Mouse (Mus musculus) heart, embryonic 11.5 days (tissue): Measurements from ENCODE around the gene Otof. TPM values are rescaled to one million over a fixed set of nuclear protein-coding genes. Genes with fewer than 3 reads are reported as not detected.

Source experiments
- ATAC-seq: fragments of 200-750 bp; cut with Nextera tagmentation; replicated peaks from 2 replicates; pipeline ENCODE4 v1.8.0; 2017; ENCODE audit warnings: moderate library complexity; ENCODE audit not compliant: insufficient number of reproducible peaks, low FRiP score, low TSS enrichment
- H3K27ac ChIP-seq: fragments of 300-500 bp; sonication (generic); 2 replicates; pipeline ENCODE4 v1.5.1; 2014; ENCODE audit warnings: mild to moderate bottlenecking, low read depth, low read length
- H3K27me3 ChIP-seq: fragments of 300-500 bp; sonication (generic); 2 replicates; pipeline ENCODE4 v1.6.1; 2014; ENCODE audit warnings: mild to moderate bottlenecking, low read length, mixed read lengths; ENCODE audit not compliant: control insufficient read depth, insufficient read depth
- H3K36me3 ChIP-seq: fragments of 300-500 bp; sonication (generic); 2 replicates; pipeline ENCODE4 v1.6.1; 2014; ENCODE audit warnings: mild to moderate bottlenecking, low read length, moderate library complexity, mixed read lengths; ENCODE audit not compliant: control insufficient read depth, insufficient read depth
- H3K4me1 ChIP-seq: fragments of 300-500 bp; sonication (generic); 2 replicates; pipeline ENCODE4 v1.6.1; 2014; ENCODE audit warnings: low read length; ENCODE audit not compliant: control insufficient read depth, insufficient read depth
- H3K4me2 ChIP-seq: fragments of 300-500 bp; sonication (generic); 2 replicates; pipeline ENCODE4 v1.6.1; 2014; ENCODE audit warnings: mild to moderate bottlenecking, moderate library complexity
- H3K4me3 ChIP-seq: fragments of 300-500 bp; sonication (generic); 2 replicates; pipeline ENCODE4 v1.5.1; 2014; ENCODE audit warnings: low read depth, low read length
- H3K9ac ChIP-seq: fragments of 300-500 bp; sonication (generic); 2 replicates; pipeline ENCODE4 v1.6.1; 2014; ENCODE audit warnings: mild to moderate bottlenecking, low read depth, low read length, moderate library complexity
- H3K9me3 ChIP-seq: fragments of 300-500 bp; sonication (generic); replicated peaks from 2 replicates; pipeline ENCODE4 v1.6.1; 2016; ENCODE audit warnings: low read length; ENCODE audit not compliant: control insufficient read depth
- WGBS: fragments of 180-500 bp; shearing (Covaris S2); extraction: QIAGEN DNeasy Blood & Tissue Kit; methylation state at CpG from one replicate; pipeline ENCODE4 v1.1.7; 2014; ENCODE audit not compliant: insufficient replicate concordance; 5-methylcytosine and 5-hydroxymethylcytosine counted together
- polyA plus RNA-seq: library from polyadenylated mRNA; unstranded; fragments of >200 nt; fragmentation: Nextera tagmentation; extraction: Ambion mirVana; gene quantifications from 2 replicates; pipeline ENCODE4 v1.2.1, GENCODE M21; 2014

Otof gene
- polyA plus RNA-seq, 1 experiment from 2014 or later, result 0.13 TPM

DNA sequence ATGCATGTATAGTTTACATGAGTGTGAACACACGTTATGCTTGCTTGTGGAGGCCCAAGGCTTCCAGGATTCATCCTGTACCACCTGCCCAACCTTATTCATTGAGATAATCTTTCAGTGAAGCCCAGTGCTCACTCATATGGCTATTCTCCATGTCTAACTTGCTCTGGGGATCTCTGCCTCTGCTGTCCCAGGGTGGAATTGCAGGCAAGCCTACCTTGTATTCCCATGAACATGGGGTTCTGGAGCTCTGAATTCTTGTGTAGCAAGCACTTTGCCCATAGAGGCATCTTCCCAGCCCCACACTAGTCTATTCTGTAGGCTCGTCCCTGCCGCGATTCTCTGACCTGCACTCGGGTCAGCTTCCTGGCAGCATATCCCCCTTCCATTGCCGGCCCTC is 5.7 kb downstream of the Otof start:
- ATAC-seq, result no peak
- WGBS, result 42% methylated on average over 6 of the region's 6 CpGs

DNA sequence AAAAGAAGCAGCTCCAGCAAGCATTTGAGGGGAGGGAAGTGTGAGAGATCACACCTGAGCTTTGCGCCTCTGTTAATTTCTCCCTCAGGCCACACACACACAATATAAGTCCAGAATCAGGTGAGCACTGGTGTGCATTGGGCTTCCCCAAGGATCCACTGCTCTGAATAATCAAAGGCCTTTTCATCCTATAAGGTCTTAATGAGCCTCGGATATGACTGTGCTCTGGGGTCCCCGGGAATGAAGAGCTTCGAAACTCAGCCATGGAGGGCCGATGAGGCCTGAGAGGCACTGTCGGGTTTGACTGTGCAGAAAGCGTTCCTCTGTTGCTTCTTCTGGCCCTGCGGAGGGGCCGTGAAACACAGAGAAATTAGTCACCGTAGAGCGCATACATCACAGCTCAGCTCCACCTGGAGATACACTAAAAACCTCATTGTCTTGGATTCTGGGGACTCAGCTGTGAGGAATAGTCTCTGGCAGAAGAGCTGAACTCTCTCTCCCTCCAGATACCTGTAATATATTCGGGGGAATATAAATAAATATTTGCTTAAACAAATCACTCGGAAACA is 17.3 kb downstream of the Otof start:
- Histone ChIP-seq H3K4me1 (no peaks in the 10 kb centered on the region), H3K27me3 (peaks cover 3% of the 10 kb centered on the region; the same call in 1 of the 2 replicates), H3K9ac (no peak overlapping the region), H3K27ac (no peak overlapping the region), H3K36me3 (no peaks in the 10 kb centered on the region), H3K9me3 (no peaks in the 10 kb centered on the region), H3K4me3 (no peak overlapping the region), H3K4me2 (no peak overlapping the region)
- 81% methylated on average over 13 of the region's 13 CpGs for WGBS
- no peak for ATAC-seq

More for the DNA sequence above, 5.7 kb downstream of the Otof start:
- Histone ChIP-seq H3K27ac (no peak overlapping the region), H3K36me3 (no peaks in the 10 kb centered on the region), H3K4me1 (no peaks in the 10 kb centered on the region), H3K9me3 (no peaks in the 10 kb centered on the region), H3K27me3 (peaks cover 15% of the 10 kb centered on the region), H3K9ac (no peak overlapping the region), H3K4me2 (no peak overlapping the region), H3K4me3 (no peak overlapping the region)

DNA sequence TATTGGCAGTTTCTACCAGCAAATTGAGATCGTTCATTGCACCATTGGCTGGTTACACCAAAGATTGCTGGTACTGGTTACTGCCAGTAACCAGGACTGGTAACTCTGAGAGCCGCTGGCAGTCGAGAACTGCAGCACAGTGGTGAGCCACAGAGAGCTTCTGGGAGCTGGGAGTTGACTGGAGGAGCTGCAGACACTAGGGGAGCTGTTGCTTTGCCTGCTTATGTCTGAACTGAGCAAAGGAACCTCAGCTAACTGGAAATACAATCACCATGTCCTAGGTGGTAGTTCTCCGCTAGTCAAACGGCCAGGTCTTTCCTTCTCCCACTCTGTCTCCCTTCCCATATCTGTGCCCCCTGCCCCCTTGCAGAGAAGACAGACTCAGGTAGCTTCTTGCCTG is 19.5 kb downstream of the Otof start:
- peaks cover 3% of the 10 kb centered on the region; the same call in 1 of the 2 replicates for H3K27me3 ChIP-seq
- no peaks in the 10 kb centered on the region for H3K36me3 ChIP-seq
- ATAC-seq, result no peak
- H3K4me3 ChIP-seq, result no peak overlapping the region
- 60% methylated on average over 5 of the region's 5 CpGs for WGBS
- H3K4me1 ChIP-seq, result no peaks in the 10 kb centered on the region
- H3K27ac ChIP-seq, result no peak overlapping the region
- no peak overlapping the region for H3K9ac ChIP-seq
- H3K4me2 ChIP-seq, result no peak overlapping the region
- H3K9me3 ChIP-seq, result no peaks in the 10 kb centered on the region

DNA sequence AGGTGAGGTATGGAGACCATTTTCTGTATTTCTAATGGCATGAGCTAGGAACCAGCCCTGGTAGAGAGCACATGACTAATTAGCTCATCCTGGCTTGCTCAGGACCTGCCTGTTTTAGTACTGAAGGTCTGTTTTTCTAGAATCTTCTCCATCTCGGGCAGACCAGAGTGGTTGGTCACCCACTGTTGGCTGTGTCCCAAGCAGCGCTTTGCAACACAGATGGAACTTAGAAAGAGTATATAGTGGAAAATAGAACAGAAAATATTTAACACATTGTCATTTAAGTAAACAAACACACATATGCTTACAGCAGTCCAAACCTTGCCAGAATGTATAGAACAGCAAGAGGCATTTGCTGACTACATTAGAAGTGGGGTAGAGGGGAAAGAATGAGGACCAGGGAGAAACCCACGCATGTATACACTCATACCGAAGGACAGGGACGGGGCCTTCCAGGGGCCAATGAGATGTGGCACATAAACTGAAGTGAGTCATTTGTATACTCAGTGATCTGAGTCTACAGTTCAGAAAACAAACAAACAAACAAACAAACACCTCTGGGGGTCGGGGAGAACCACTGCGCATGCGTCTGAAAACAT is 21.3 kb downstream of the Otof start:
- no peak for ATAC-seq
- 80% methylated on average over 8 of the region's 8 CpGs for WGBS

DNA sequence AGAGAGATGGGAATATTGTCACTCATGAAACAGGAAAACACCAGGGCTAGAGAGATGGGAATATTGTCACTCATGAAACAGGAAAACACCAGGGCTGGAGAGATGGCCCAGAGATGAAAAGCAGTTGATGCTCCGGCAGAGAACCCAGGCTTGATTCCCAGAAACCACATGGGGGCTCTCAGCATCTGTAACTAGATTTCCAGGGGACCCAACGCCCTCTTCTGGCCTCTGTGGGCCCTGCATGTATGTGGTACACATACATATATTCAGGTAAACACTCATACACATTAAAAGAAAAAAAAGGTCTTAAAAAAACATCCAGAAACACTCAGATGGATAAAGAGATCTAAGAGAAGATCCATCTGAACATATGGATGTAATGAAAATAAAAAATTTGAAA is 22.8 kb downstream of the Otof start:
- Histone ChIP-seq H3K4me2 (no peak overlapping the region), H3K4me1 (no peaks in the 10 kb centered on the region), H3K36me3 (no peaks in the 10 kb centered on the region), H3K4me3 (no peak overlapping the region), H3K9me3 (no peaks in the 10 kb centered on the region), H3K9ac (no peak overlapping the region), H3K27me3 (peaks cover 3% of the 10 kb centered on the region; the same call in 1 of the 2 replicates), H3K27ac (no peak overlapping the region)
- ATAC-seq, result no peak
- WGBS, result 45% methylated on average over 2 of the region's 2 CpGs

More for the DNA sequence above, 21.3 kb downstream of the Otof start:
- H3K9ac ChIP-seq, result no peak overlapping the region
- no peak overlapping the region for H3K4me3 ChIP-seq
- no peaks in the 10 kb centered on the region for H3K36me3 ChIP-seq
- H3K27ac ChIP-seq, result no peak overlapping the region
- H3K9me3 ChIP-seq, result no peaks in the 10 kb centered on the region
- H3K4me2 ChIP-seq, result no peak overlapping the region
- peaks cover 3% of the 10 kb centered on the region; the same call in 1 of the 2 replicates for H3K27me3 ChIP-seq
- H3K4me1 ChIP-seq, result no peaks in the 10 kb centered on the region

DNA sequence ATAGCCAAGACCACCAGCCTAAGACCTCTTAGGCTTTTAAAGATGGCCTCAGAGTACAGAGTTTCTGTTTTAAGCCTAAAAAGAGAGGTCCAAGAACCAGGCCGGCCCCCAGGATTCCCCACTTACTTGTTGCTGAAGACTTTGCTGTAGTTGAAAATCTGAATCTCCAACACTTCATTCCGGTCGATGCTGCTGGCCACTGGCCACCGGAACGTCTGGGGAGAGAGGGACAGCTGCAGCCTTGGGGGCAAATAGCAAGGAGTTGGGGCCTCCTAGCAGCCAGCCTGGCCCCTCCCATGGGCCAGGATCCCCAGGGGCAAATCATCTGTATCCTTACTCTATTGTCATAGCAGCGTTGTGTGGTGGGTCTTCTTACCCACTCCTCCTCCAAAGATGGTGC is 34.3 kb downstream of the Otof start:
- Histone ChIP-seq H3K36me3 (no peaks in the 10 kb centered on the region), H3K9ac (no peak overlapping the region), H3K27ac (no peak overlapping the region), H3K27me3 (no peaks in the 10 kb centered on the region), H3K4me1 (peaks cover 6% of the 10 kb centered on the region; the same call in 1 of the 2 replicates), H3K9me3 (no peaks in the 10 kb centered on the region), H3K4me3 (no peak overlapping the region), H3K4me2 (no peak overlapping the region)
- WGBS, result 72% methylated on average over 6 of the region's 6 CpGs
- no peak for ATAC-seq

DNA sequence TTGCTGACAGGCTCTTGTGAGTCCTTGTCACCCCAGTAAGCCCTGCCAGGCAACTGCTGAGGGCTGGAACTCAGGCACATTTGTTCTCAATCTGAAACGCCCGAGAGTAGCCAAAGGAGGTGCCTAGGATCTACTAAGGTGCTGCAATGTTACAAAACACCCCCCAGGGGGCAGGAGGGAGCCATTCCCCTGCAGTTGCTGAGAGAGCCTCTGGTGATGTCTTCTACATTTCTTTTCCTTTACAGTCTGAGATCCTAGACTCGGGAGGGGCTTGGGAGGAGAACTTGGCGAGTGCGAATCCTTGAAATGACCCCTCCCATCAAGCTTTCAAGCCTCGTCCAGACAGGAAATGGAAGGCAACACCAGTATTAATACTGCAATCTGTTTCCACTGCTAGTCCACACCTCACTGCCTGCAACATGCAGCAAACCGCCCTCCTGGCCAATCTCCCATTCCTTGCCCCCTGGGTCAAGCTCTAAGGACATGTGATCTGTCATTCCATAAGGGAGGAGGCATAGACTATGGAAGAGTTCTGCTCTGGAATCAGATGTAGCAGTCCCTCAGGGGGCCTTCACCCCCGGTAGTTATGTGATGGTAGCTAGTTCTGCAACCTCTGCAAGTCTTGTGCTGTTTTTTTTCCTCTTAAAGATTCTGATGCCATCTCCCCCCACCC is 38.0 kb downstream of the Otof start:
- H3K4me2 ChIP-seq, result no peak overlapping the region

DNA sequence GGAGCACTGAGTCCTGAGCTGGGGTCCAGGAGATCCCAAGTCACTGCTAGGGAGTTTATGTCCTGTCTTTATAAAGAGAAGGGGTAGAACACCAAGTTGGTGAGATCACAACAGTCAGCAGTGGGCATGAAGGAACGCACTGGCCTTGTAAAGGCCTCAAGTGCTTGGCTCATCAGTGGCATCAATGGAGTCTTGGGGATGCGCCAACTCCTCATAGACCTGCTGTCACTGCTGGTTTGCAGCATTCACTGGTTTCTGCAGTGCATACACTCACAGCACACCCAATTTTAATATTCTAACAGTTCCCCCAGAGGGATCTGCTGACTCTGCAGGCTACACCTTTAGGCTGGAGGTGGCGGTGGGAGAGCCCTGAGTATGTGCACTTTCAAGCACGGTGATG is 38.6 kb downstream of the Otof start:
- no peaks in the 10 kb centered on the region for H3K27me3 ChIP-seq
- WGBS, result 75% methylated on average over 4 of the region's 4 CpGs
- 0 out of 2 replicates have a peak overlapping the region, but pooled peaks have one; percentile 28 for H3K9ac ChIP-seq
- no peaks in the 10 kb centered on the region for H3K36me3 ChIP-seq
- H3K4me1 ChIP-seq, result peaks cover 6% of the 10 kb centered on the region; the same call in 1 of the 2 replicates
- no peak overlapping the region for H3K27ac ChIP-seq
- no peaks in the 10 kb centered on the region for H3K9me3 ChIP-seq
- no peak for ATAC-seq
- no peak overlapping the region for H3K4me2 ChIP-seq
- no peak overlapping the region for H3K4me3 ChIP-seq

More for the DNA sequence above, 38.0 kb downstream of the Otof start:
- WGBS, result 25% methylated on average over 8 of the region's 8 CpGs
- 0 out of 2 replicates have a peak overlapping the region, but pooled peaks have one; percentile 28 for H3K9ac ChIP-seq
- no peak overlapping the region for H3K27ac ChIP-seq
- no peak for ATAC-seq
- H3K4me3 ChIP-seq, result no peak overlapping the region
- H3K9me3 ChIP-seq, result no peaks in the 10 kb centered on the region
- peaks cover 6% of the 10 kb centered on the region; the same call in 1 of the 2 replicates for H3K4me1 ChIP-seq
- no peaks in the 10 kb centered on the region for H3K36me3 ChIP-seq
- no peaks in the 10 kb centered on the region for H3K27me3 ChIP-seq
